Mouse (Mus musculus): ENCODE measurements around the gene Gm10803. TPM values are rescaled to one million over a fixed set of nuclear protein-coding genes. Genes with fewer than 3 reads are reported as not detected.

Gm10803 gene
- polyA plus RNA-seq, 1 experiment from 2014 or later: not detected

DNA sequence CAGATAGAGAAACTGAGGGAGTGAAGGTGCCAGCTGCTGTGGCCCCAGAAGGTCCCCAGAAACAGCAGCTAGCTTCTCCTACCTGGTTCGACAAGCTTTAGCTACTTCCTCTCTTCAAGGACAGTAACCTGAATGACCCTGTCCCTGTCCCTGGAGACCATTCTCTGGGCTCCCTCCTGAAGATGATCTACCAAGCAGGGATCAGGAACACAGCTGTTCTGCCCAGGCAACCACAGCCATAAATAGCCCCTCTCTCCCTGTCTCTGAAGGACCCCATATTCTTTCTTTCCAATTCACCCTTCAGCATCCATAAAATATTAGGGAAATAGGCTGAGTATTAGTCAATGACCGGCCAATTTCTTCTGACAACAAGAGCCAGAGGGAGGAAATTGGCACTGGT lies 18.6 kb upstream of the Gm10803 start:
- no peak overlapping the region for H3K4me3 ChIP-seq (replicated peaks)
- H3K9me3 ChIP-seq: no peaks in the 10 kb centered on the region
- no peak overlapping the region for H3K4me2 ChIP-seq
- 87% methylated on average over 2 of the region's 2 CpGs for WGBS
- 0 out of 2 replicates have a peak, but pooled peaks cover 2% of the 10 kb centered on the region for H3K27me3 ChIP-seq (replicated peaks)
- peaks cover 17% of the 10 kb centered on the region for H3K4me1 ChIP-seq
- no peak overlapping the region for H3K9ac ChIP-seq
- H3K27ac ChIP-seq: no peak overlapping the region
- no peak for ATAC-seq (ENCODE audit: insufficient read depth, low FRiP score, low read depth)
- H3K36me3 ChIP-seq: no peaks in the 10 kb centered on the region

DNA sequence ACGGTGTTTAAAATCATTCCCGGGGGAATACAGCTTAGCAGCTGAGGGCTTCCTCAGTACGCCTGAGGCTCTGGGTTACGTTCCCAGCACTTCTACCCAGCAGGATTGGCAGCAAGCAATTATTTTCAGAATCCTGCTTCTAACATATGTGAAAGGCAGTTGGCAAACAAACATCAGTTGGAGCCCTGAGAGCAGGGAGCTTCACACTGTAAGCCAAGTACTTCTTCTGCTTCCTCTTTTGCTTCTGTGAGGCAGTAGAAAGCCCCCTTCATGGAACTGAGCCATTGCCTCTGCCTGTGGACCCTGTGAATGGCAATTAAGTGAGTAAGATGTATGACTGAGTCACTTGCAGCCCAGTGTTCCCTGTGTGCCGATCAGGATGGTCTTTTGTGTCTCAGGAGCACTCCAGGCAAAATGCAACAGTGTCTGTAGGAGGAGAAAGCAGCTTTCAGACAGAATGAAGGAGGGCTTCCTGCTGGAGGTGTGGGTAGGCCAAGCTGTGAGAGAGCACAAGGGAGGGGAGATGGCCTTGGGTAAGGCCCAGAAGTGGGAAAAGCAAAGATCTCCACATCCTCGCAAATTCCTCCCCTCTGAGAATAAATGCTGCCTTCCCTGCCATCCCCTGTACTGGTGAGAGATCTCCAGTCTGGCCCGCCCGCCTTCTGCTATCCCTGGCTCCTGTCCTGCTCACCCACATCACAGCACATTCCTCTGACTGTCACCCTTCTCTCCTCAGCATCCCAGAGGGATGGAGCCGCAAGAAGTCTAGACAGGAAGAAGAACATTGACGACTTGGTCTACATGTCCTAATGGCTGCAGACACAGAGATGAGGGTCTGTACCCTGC lies 7.5 kb upstream of the Gm10803 start:
- H3K36me3 ChIP-seq: no peaks in the 10 kb centered on the region
- H3K4me1 ChIP-seq: no peaks in the 10 kb centered on the region
- H3K27me3 ChIP-seq (replicated peaks): no peaks in the 10 kb centered on the region
- no peak overlapping the region for H3K9ac ChIP-seq
- no peaks in the 10 kb centered on the region for H3K9me3 ChIP-seq
- WGBS: 62% methylated on average over 10 of the region's 10 CpGs
- H3K4me3 ChIP-seq (replicated peaks): no peak overlapping the region
- ATAC-seq (ENCODE audit: insufficient read depth, low FRiP score, low read depth): no peak
- no peak overlapping the region for H3K4me2 ChIP-seq
- no peak overlapping the region for H3K27ac ChIP-seq

DNA sequence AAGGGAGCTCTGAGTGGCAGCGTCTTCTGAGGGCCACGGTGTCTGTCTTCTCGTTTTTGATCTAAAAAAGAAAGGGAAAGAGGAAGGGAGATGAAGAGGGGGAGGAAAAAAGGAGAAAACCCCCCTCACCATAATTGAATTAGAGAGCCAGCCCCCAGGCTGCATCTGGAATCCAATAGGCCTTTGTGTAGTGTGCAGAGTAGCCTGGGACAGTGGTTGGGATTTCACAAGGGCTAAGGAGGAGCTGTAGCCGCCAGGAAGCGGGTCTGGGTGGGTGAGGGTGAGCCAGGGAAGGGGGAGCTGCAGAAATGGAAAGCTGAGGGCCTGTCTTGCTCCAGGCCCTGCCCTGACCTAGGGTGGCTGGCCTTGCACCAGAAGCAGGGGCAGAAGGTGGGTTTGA lies 6.5 kb upstream of the Gm10803 start:
- no peaks in the 10 kb centered on the region for H3K4me1 ChIP-seq
- no peak overlapping the region for H3K27ac ChIP-seq
- ATAC-seq (ENCODE audit: insufficient read depth, low FRiP score, low read depth): no peak
- no peak overlapping the region for H3K9ac ChIP-seq
- no peak overlapping the region for H3K4me3 ChIP-seq (replicated peaks)
- WGBS: 68% methylated on average over 5 of the region's 5 CpGs
- no peaks in the 10 kb centered on the region for H3K36me3 ChIP-seq
- no peaks in the 10 kb centered on the region for H3K9me3 ChIP-seq
- H3K27me3 ChIP-seq (replicated peaks): no peaks in the 10 kb centered on the region
- no peak overlapping the region for H3K4me2 ChIP-seq

DNA sequence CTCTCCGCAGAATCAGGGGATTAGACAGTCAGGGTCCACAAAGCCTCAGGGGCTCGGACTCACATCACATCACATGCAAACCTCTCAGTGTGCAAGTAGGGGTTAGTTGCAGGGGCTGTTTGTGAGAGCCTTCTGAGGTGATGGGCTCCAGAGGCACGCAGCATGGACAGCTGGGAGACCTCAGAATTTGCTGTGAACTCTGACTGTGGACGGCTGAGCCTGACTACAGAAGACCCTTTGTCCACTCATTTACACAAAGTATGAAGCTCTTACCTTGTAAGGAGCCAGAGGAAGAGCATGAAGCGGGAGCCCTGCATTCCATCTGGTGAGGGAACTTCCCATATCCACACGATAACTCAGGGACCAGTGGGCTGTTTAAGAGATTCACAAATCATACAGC lies 5.3 kb downstream of the Gm10803 start:
- no peak overlapping the region for H3K9ac ChIP-seq
- 21% methylated on average over 6 of the region's 6 CpGs for WGBS
- H3K4me3 ChIP-seq (replicated peaks): no peak overlapping the region
- H3K27me3 ChIP-seq (replicated peaks): no peaks in the 10 kb centered on the region
- H3K4me2 ChIP-seq: no peak overlapping the region
- H3K36me3 ChIP-seq: no peaks in the 10 kb centered on the region
- peak overlapping the region; percentile 48; the same call in 1 of the 2 replicates for H3K27ac ChIP-seq
- no peak for ATAC-seq (ENCODE audit: insufficient read depth, low FRiP score, low read depth)
- no peaks in the 10 kb centered on the region for H3K4me1 ChIP-seq
- H3K9me3 ChIP-seq: no peaks in the 10 kb centered on the region

DNA sequence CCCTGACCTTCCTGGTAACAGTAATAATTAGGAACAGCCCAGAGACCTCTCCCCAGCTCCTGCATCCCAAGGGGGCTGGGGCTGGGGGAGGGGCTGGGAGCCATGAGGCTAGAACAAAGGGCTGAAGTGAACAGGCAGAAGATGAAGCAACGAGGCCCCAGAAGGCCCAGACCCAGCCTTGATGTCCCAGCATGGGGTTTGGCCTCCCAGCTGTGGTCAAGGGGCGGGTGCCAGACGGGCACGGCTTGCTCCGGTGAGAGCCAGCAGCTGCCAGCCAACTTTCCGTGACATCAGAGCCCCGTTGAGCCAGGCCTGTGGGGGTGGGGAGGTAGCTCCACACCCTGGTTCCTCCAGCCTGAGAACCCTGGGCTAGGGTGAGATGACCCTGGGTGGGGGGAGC lies 7.3 kb downstream of the Gm10803 start:
- WGBS: 44% methylated on average over 7 of the region's 7 CpGs
- H3K4me2 ChIP-seq: no peak overlapping the region
- no peaks in the 10 kb centered on the region for H3K36me3 ChIP-seq
- no peaks in the 10 kb centered on the region for H3K9me3 ChIP-seq
- H3K27ac ChIP-seq: no peak overlapping the region
- H3K4me3 ChIP-seq (replicated peaks): no peak overlapping the region
- no peak overlapping the region for H3K9ac ChIP-seq
- ATAC-seq (ENCODE audit: insufficient read depth, low FRiP score, low read depth): no peak; the same call in 1 of the 2 replicates
- no peaks in the 10 kb centered on the region for H3K4me1 ChIP-seq
- no peaks in the 10 kb centered on the region for H3K27me3 ChIP-seq (replicated peaks)

DNA sequence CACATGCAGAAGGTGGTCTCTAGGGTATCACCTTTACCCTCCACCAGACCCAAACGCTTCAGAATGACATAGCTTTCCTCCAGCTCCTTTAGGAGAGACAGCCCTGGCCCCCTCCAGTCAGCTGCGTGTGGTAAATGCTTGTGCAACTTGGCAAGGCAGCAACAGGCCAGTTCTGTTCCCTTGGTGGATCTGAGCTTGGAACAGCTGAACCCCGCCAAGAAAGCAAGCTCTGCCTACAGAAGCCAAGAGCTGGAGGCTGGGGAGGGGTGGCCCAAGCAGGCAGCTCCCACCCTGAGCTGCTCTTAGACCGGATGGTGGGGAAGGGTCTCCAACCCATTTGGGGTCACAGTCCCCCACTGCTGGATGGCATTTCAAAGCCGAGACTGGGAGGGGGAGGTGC lies 12.2 kb downstream of the Gm10803 start:
- H3K27me3 ChIP-seq (replicated peaks): no peaks in the 10 kb centered on the region
- no peak overlapping the region for H3K27ac ChIP-seq
- WGBS: 48% methylated on average over 5 of the region's 5 CpGs
- no peaks in the 10 kb centered on the region for H3K36me3 ChIP-seq
- H3K9ac ChIP-seq: no peak overlapping the region
- no peak overlapping the region for H3K4me2 ChIP-seq
- no peaks in the 10 kb centered on the region for H3K4me1 ChIP-seq
- no peak overlapping the region for H3K4me3 ChIP-seq (replicated peaks)
- no peaks in the 10 kb centered on the region for H3K9me3 ChIP-seq
- no peak for ATAC-seq (ENCODE audit: insufficient read depth, low FRiP score, low read depth)

DNA sequence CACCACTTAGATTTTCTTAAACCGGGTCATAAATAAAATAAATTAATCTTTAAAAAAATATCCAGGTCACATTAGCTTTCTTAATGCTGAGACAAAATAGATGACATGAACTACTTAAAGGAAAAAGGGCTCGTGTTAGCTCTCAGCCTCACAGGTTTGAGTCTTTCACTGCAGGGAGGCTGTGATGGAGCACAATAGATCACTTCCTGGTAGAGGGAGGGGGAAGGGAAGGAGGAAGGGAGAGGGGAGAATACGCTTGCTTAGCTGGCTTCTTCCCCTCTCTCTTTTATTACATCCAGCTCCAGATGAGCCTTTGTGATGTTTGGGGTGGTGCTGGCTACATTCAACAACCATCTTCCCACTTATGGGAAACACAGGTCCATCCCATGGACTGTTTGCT lies 20.9 kb downstream of the Gm10803 start:
- no peak for ATAC-seq (ENCODE audit: insufficient read depth, low FRiP score, low read depth)
- Histone ChIP-seq H3K9me3 (no peaks in the 10 kb centered on the region), H3K4me3 (replicated peaks) (no peak overlapping the region), H3K36me3 (no peaks in the 10 kb centered on the region), H3K9ac (no peak overlapping the region), H3K27ac (no peak overlapping the region), H3K4me2 (no peak overlapping the region), H3K4me1 (no peaks in the 10 kb centered on the region), H3K27me3 (replicated peaks) (no peaks in the 10 kb centered on the region)
- 45% methylated on average over 3 of the region's 3 CpGs for WGBS

DNA sequence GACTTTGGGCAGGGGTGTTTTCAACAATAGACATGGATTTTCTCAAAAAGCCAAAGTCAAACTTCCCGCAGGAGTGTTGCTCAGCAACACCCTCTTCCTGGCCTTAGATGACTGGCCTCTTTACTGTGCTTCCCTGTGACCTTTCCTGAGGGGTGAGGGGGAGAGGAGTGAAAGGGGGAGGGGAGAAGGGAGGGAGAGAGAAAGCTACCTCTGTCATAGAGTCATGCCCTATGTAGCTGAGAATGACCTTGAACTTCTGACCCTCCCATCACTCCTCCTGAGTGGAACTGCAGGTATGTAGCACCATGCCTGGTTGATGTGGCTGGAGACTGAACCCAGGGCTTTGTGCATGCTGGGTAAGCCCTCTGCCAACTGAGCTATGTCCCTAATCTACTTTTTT lies 25.5 kb downstream of the Gm10803 start:
- H3K9ac ChIP-seq: no peak overlapping the region

DNA sequence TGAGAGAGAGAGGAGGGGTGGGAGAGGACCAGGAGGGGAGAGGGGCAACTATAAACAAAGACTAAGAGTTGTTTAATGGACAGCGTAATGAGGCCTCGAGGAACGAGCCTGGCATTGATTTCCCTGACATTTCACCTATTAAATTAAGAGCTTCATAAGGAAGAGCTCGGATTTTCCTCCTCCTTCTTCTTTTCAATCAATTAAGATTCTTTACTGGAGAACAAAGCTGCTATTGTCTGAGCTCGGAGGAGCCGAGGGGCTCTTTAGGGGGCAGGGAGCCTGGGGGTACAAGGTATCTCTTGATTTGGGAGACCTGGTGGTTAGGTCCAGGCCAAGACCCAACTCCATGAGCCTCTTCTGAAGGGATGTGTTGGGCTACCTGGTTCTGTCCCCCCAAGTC lies 27.1 kb downstream of the Gm10803 start:
- 29% methylated on average over 6 of the region's 6 CpGs for WGBS
- Histone ChIP-seq H3K9ac (no peak overlapping the region), H3K27me3 (replicated peaks) (no peaks in the 10 kb centered on the region), H3K4me2 (no peak overlapping the region), H3K4me1 (no peaks in the 10 kb centered on the region), H3K4me3 (replicated peaks) (no peak overlapping the region), H3K9me3 (no peaks in the 10 kb centered on the region), H3K36me3 (no peaks in the 10 kb centered on the region), H3K27ac (no peak overlapping the region)
- ATAC-seq (ENCODE audit: insufficient read depth, low FRiP score, low read depth): no peak

More for the DNA sequence above, 25.5 kb downstream of the Gm10803 start:
- Histone ChIP-seq H3K4me3 (replicated peaks) (no peak overlapping the region), H3K27me3 (replicated peaks) (no peaks in the 10 kb centered on the region), H3K4me1 (no peaks in the 10 kb centered on the region), H3K27ac (no peak overlapping the region), H3K36me3 (no peaks in the 10 kb centered on the region), H3K9me3 (no peaks in the 10 kb centered on the region), H3K4me2 (no peak overlapping the region)
- no peak for ATAC-seq (ENCODE audit: insufficient read depth, low FRiP score, low read depth)
- WGBS: 65% methylated on average over 1 of the region's 1 CpGs

DNA sequence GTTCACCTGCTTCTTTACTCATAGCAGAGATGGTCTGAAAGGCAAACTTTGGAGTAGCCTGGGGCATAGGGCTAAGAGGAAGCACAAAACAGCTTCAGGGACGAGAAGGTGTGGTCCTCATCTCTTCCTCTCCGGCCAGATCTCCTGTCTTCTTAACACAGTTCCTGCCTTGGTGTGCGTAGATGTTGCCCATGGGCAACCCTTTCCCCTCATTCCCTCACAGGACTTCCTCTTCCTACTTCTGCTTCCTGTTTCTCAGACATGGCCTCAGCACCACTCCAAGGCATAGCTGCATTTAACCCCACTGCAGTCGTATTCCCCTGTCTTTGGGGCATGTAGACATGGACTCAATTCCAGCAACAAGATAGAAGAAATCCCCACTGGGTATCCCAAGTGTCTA lies 29.5 kb downstream of the Gm10803 start:
- no peak overlapping the region for H3K4me2 ChIP-seq
- no peak overlapping the region for H3K4me3 ChIP-seq (replicated peaks)
- 64% methylated on average over 4 of the region's 4 CpGs for WGBS
- ATAC-seq (ENCODE audit: insufficient read depth, low FRiP score, low read depth): no peak
- H3K27ac ChIP-seq: no peak overlapping the region
- no peaks in the 10 kb centered on the region for H3K36me3 ChIP-seq
- no peak overlapping the region for H3K9ac ChIP-seq
- H3K9me3 ChIP-seq: no peaks in the 10 kb centered on the region
- H3K4me1 ChIP-seq: no peaks in the 10 kb centered on the region
- H3K27me3 ChIP-seq (replicated peaks): no peaks in the 10 kb centered on the region

DNA sequence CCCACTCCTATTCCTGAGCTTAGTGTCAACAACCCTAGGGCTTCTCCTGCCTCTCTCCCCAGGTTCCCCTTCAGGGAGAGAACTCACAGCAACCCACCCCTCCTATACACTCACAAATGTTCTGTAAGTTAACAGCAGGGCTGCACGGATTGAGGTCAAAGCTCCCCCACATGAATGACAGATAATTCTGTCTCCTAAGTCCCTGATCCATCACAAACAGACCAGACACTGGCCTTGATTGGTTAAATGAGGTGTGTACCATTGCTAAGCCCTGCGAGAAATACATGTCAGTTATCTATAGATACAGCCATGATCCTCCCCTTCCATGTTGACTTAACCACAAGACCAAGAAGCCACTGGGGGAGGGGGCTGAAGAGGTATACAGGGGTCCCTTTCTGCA lies 31.3 kb downstream of the Gm10803 start:
- Histone ChIP-seq H3K4me3 (replicated peaks) (no peak overlapping the region), H3K36me3 (no peaks in the 10 kb centered on the region), H3K27me3 (replicated peaks) (no peaks in the 10 kb centered on the region), H3K27ac (no peak overlapping the region), H3K9ac (no peak overlapping the region), H3K4me1 (no peaks in the 10 kb centered on the region), H3K4me2 (no peak overlapping the region), H3K9me3 (no peaks in the 10 kb centered on the region)
- ATAC-seq (ENCODE audit: insufficient read depth, low FRiP score, low read depth): no peak
- WGBS: 49% methylated on average over 2 of the region's 2 CpGs

DNA sequence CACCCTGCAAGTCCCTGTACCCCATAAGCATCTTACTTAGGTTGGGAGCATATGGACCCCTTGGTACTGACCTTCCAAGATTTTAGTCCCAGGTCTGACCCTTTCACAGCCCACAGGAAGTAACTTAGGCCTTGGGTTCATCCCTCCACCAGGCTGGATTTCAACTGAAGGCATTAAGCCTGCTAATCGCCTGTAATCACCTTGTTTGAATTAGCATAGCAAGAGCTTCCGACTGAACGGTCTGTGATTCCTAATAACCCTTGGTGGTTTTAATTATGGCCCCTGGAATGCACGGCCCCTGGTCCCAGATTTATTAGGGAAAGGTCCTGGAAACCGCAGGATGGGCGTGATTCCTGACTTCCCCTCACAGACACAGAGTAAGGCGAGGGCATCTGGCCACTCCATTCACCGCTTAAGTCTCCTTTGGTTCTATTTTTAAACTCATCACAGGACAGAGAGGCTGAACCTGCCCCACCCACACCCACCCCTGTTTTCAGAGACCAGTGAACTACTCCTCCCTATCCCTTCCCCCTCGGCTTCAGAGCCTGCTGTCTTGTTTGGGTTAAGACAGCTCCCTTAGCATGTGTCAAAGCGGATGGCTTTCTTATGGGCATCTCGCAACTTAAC lies 31.9 kb downstream of the Gm10803 start:
- Histone ChIP-seq H3K27ac (no peak overlapping the region), H3K27me3 (replicated peaks) (no peaks in the 10 kb centered on the region), H3K4me2 (no peak overlapping the region), H3K9me3 (no peaks in the 10 kb centered on the region), H3K9ac (no peak overlapping the region), H3K4me1 (no peaks in the 10 kb centered on the region), H3K36me3 (no peaks in the 10 kb centered on the region), H3K4me3 (replicated peaks) (no peak overlapping the region)
- no peak for ATAC-seq (ENCODE audit: insufficient read depth, low FRiP score, low read depth)
- WGBS: 51% methylated on average over 11 of the region's 11 CpGs
